Mouse (Mus musculus): ENCODE results near the gene Dph1. TPM values are rescaled to one million over a fixed set of nuclear protein-coding genes. Genes with fewer than 3 reads are reported as not detected.
A peak's percentile ranks its signal among the peaks of the same experiment; 100 is the strongest.

The Dph1 gene
- polyA plus RNA-seq, 1 experiment from 2014 or later, result 23.7 TPM

DNA sequence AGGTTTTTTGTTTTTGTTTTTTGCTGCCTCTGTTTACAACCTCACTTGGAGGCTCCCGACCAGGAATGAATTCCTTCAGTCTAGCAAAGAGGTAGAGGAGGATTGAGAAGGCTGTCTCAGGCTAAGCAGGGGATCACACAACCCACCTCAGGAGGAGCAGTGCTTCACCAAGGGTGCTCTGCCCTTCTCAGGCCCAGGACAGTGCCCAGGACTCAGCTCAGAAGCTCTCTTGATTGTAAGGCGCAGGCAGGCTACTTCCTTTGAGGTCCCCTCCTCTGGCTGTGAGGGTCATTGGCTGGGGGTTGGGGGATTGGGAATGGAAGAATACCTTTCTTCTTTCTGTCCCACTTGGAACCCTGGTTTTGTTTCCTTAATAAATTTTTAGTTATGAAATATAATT, 27.0 kb downstream of the Dph1 start:
- Histone ChIP-seq H3K36me3 (ENCODE audit: control insufficient read depth, insufficient read depth, low read length) (peaks cover 70% of the 10 kb centered on the region), H3K4me3 (ENCODE audit: control insufficient read depth in 1 of 2, insufficient read depth in 1 of 2, low read depth in 1 of 2, low read length in 2 of 2) (peak overlapping the region in 1 of 2 experiments; percentile 0; a peak in 1 of 4 replicates), H3K9me3 (ENCODE audit: control insufficient read depth, low read length) (no peaks in the 10 kb centered on the region), H3K4me2 (ENCODE audit: low read length) (peak overlapping the region; percentile 98), H3K9ac (ENCODE audit: low read length) (peak overlapping the region; percentile 81), H3K27me3 (ENCODE audit: control insufficient read depth, insufficient read depth, low read length) (peaks cover 25% of the 10 kb centered on the region), H3K27ac (replicated peaks in 1 of 2; ENCODE audit: control insufficient read depth in 1 of 2, insufficient read depth in 1 of 2, low read depth in 2 of 2, low read length in 2 of 2) (no peak overlapping the region), H3K4me1 (ENCODE audit: control insufficient read depth in 2 of 2, insufficient read depth in 2 of 2, low read length in 2 of 2) (peaks cover 9 to 48% of the 10 kb centered on the region in 2 experiments; a peak in 3 of 4 replicates)
- no peak for ATAC-seq (ENCODE audit: insufficient number of reproducible peaks, insufficient read depth, low FRiP score, low read depth)
- whole genome bisulfite sequencing, result 72% methylated on average over 2 of the region's 2 CpGs

GRCm38 (mm10) chr11:75163379-75163778, 27.7 kb downstream of the Dph1 start:
- Histone ChIP-seq H3K27me3 (ENCODE audit: control insufficient read depth, insufficient read depth, low read length) (peaks cover 25% of the 10 kb centered on the region), H3K4me3 (ENCODE audit: control insufficient read depth in 1 of 2, insufficient read depth in 1 of 2, low read depth in 1 of 2, low read length in 2 of 2) (no peak overlapping the region), H3K4me1 (ENCODE audit: control insufficient read depth in 2 of 2, insufficient read depth in 2 of 2, low read length in 2 of 2) (peaks cover 9 to 48% of the 10 kb centered on the region in 2 experiments; a peak in 3 of 4 replicates), H3K36me3 (ENCODE audit: control insufficient read depth, insufficient read depth, low read length) (peaks cover 72% of the 10 kb centered on the region), H3K4me2 (ENCODE audit: low read length) (peak overlapping the region; percentile 98), H3K9me3 (ENCODE audit: control insufficient read depth, low read length) (no peaks in the 10 kb centered on the region), H3K9ac (ENCODE audit: low read length) (peak overlapping the region; percentile 81; the same call in 1 of the 2 replicates), H3K27ac (replicated peaks in 1 of 2; ENCODE audit: control insufficient read depth in 1 of 2, insufficient read depth in 1 of 2, low read depth in 2 of 2, low read length in 2 of 2) (0 out of 4 replicates have a peak overlapping the region, but pooled peaks of 1 of the 2 experiments have one; percentile 22)
- WGBS, result 82% methylated on average over 6 of the region's 6 CpGs
- no peak for ATAC-seq (ENCODE audit: insufficient number of reproducible peaks, insufficient read depth, low FRiP score, low read depth)

- peaks cover 77% of the 10 kb centered on the region for H3K36me3 ChIP-seq (ENCODE audit: control insufficient read depth, insufficient read depth, low read length)
- no peak overlapping the region for H3K27ac ChIP-seq (replicated peaks in 1 of 2; ENCODE audit: control insufficient read depth in 1 of 2, insufficient read depth in 1 of 2, low read depth in 2 of 2, low read length in 2 of 2)
These were observed 28.4 kb downstream of the Dph1 start for GRCm38 (mm10) chr11:75162591-75163080.

GRCm38 (mm10) chr11:75161417-75162008, 29.5 kb downstream of the Dph1 start:
- Histone ChIP-seq H3K4me3 (ENCODE audit: control insufficient read depth in 1 of 2, insufficient read depth in 1 of 2, low read depth in 1 of 2, low read length in 2 of 2) (no peak overlapping the region), H3K4me1 (ENCODE audit: control insufficient read depth in 2 of 2, insufficient read depth in 2 of 2, low read length in 2 of 2) (peaks cover 14 to 36% of the 10 kb centered on the region in 2 experiments), H3K27me3 (ENCODE audit: control insufficient read depth, insufficient read depth, low read length) (peaks cover 14% of the 10 kb centered on the region), H3K36me3 (ENCODE audit: control insufficient read depth, insufficient read depth, low read length) (peaks cover 82% of the 10 kb centered on the region), H3K4me2 (ENCODE audit: low read length) (0 out of 2 replicates have a peak overlapping the region, but pooled peaks have one; percentile 4), H3K9me3 (ENCODE audit: control insufficient read depth, low read length) (no peaks in the 10 kb centered on the region), H3K27ac (replicated peaks in 1 of 2; ENCODE audit: control insufficient read depth in 1 of 2, insufficient read depth in 1 of 2, low read depth in 2 of 2, low read length in 2 of 2) (peak overlapping the region; percentile 4 to 51; a peak in 3 of 4 replicates), H3K9ac (ENCODE audit: low read length) (peak overlapping the region; percentile 16)
- WGBS, result 25% methylated on average over 4 of the region's 4 CpGs
- ATAC-seq (ENCODE audit: insufficient number of reproducible peaks, insufficient read depth, low FRiP score, low read depth), result no peak

More at GRCm38 (mm10) chr11:75162591-75163080, 28.4 kb downstream of the Dph1 start:
- Histone ChIP-seq H3K4me3 (ENCODE audit: control insufficient read depth in 1 of 2, insufficient read depth in 1 of 2, low read depth in 1 of 2, low read length in 2 of 2) (no peak overlapping the region), H3K9me3 (ENCODE audit: control insufficient read depth, low read length) (no peaks in the 10 kb centered on the region), H3K9ac (ENCODE audit: low read length) (no peak overlapping the region; the same call in 1 of the 2 replicates), H3K27me3 (ENCODE audit: control insufficient read depth, insufficient read depth, low read length) (peaks cover 21% of the 10 kb centered on the region), H3K4me1 (ENCODE audit: control insufficient read depth in 2 of 2, insufficient read depth in 2 of 2, low read length in 2 of 2) (peaks cover 9 to 41% of the 10 kb centered on the region in 2 experiments; a peak in 3 of 4 replicates), H3K4me2 (ENCODE audit: low read length) (peak overlapping the region; percentile 17; the same call in 1 of the 2 replicates)
- ATAC-seq (ENCODE audit: insufficient number of reproducible peaks, insufficient read depth, low FRiP score, low read depth), result no peak
- 82% methylated on average over 12 of the region's 12 CpGs for whole genome bisulfite sequencing

- H3K27me3 ChIP-seq (ENCODE audit: control insufficient read depth, insufficient read depth, low read length), result peaks cover 8% of the 10 kb centered on the region
- 72% methylated on average over 7 of the region's 7 CpGs for WGBS
- ATAC-seq (ENCODE audit: insufficient number of reproducible peaks, insufficient read depth, low FRiP score, low read depth), result no peak
- H3K9me3 ChIP-seq (ENCODE audit: control insufficient read depth, low read length), result no peaks in the 10 kb centered on the region
- H3K9ac ChIP-seq (ENCODE audit: low read length), result no peak overlapping the region
- no peak overlapping the region for H3K4me2 ChIP-seq (ENCODE audit: low read length)
- H3K4me3 ChIP-seq (ENCODE audit: control insufficient read depth in 1 of 2, insufficient read depth in 1 of 2, low read depth in 1 of 2, low read length in 2 of 2), result no peak overlapping the region
- H3K27ac ChIP-seq (replicated peaks in 1 of 2; ENCODE audit: control insufficient read depth in 1 of 2, insufficient read depth in 1 of 2, low read depth in 2 of 2, low read length in 2 of 2), result peak overlapping the region in 1 of 2 experiments; percentile 51; a peak in 2 of 4 replicates
- H3K4me1 ChIP-seq (ENCODE audit: control insufficient read depth in 2 of 2, insufficient read depth in 2 of 2, low read length in 2 of 2), result peaks cover 18 to 36% of the 10 kb centered on the region in 2 experiments
- H3K36me3 ChIP-seq (ENCODE audit: control insufficient read depth, insufficient read depth, low read length), result peaks cover 77% of the 10 kb centered on the region
These were observed 30.1 kb downstream of the Dph1 start for GRCm38 (mm10) chr11:75160954-75161353.

- no peak overlapping the region for H3K27ac ChIP-seq (replicated peaks in 1 of 2; ENCODE audit: control insufficient read depth in 1 of 2, insufficient read depth in 1 of 2, low read depth in 2 of 2, low read length in 2 of 2)
- WGBS, result 57% methylated on average over 2 of the region's 2 CpGs
- no peak overlapping the region for H3K4me2 ChIP-seq (ENCODE audit: low read length)
- no peak overlapping the region for H3K4me3 ChIP-seq (ENCODE audit: control insufficient read depth in 1 of 2, insufficient read depth in 1 of 2, low read depth in 1 of 2, low read length in 2 of 2)
- ATAC-seq (ENCODE audit: insufficient number of reproducible peaks, insufficient read depth, low FRiP score, low read depth), result no peak
- no peaks in the 10 kb centered on the region for H3K9me3 ChIP-seq (ENCODE audit: control insufficient read depth, low read length)
- H3K27me3 ChIP-seq (ENCODE audit: control insufficient read depth, insufficient read depth, low read length), result no peaks in the 10 kb centered on the region; the same call in none of the 2 replicates
- H3K4me1 ChIP-seq (ENCODE audit: control insufficient read depth in 2 of 2, insufficient read depth in 2 of 2, low read length in 2 of 2), result peaks cover 18 to 27% of the 10 kb centered on the region in 2 experiments
- H3K9ac ChIP-seq (ENCODE audit: low read length), result no peak overlapping the region
- peaks cover 66% of the 10 kb centered on the region for H3K36me3 ChIP-seq (ENCODE audit: control insufficient read depth, insufficient read depth, low read length)
These were observed 31.5 kb downstream of the Dph1 start for GRCm38 (mm10) chr11:75159564-75159963.

- Histone ChIP-seq H3K4me1 (ENCODE audit: control insufficient read depth in 2 of 2, insufficient read depth in 2 of 2, low read length in 2 of 2) (peaks cover 20 to 33% of the 10 kb centered on the region in 2 experiments), H3K36me3 (ENCODE audit: control insufficient read depth, insufficient read depth, low read length) (peaks cover 55% of the 10 kb centered on the region), H3K27ac (replicated peaks in 1 of 2; ENCODE audit: control insufficient read depth in 1 of 2, insufficient read depth in 1 of 2, low read depth in 2 of 2, low read length in 2 of 2) (no peak overlapping the region), H3K27me3 (ENCODE audit: control insufficient read depth, insufficient read depth, low read length) (no peaks in the 10 kb centered on the region), H3K9ac (ENCODE audit: low read length) (no peak overlapping the region), H3K4me3 (ENCODE audit: control insufficient read depth in 1 of 2, insufficient read depth in 1 of 2, low read depth in 1 of 2, low read length in 2 of 2) (no peak overlapping the region), H3K9me3 (ENCODE audit: control insufficient read depth, low read length) (no peaks in the 10 kb centered on the region), H3K4me2 (ENCODE audit: low read length) (no peak overlapping the region)
- ATAC-seq (ENCODE audit: insufficient number of reproducible peaks, insufficient read depth, low FRiP score, low read depth), result no peak
- WGBS, result 90% methylated on average over 14 of the region's 14 CpGs
These were observed 32.6 kb downstream of the Dph1 start for GRCm38 (mm10) chr11:75158432-75158831.
